Mouse (Mus musculus): Measurements from ENCODE around the gene Tnik. TPM values are rescaled to one million over a fixed set of nuclear protein-coding genes. Genes with fewer than 3 reads are reported as not detected.
A peak's percentile ranks its signal among the peaks of the same experiment; 100 is the strongest.

Tnik gene
- polyA plus RNA-seq (2012; rRNA removed), result 0.45 and 0.83 TPM in 2 replicates

DNA sequence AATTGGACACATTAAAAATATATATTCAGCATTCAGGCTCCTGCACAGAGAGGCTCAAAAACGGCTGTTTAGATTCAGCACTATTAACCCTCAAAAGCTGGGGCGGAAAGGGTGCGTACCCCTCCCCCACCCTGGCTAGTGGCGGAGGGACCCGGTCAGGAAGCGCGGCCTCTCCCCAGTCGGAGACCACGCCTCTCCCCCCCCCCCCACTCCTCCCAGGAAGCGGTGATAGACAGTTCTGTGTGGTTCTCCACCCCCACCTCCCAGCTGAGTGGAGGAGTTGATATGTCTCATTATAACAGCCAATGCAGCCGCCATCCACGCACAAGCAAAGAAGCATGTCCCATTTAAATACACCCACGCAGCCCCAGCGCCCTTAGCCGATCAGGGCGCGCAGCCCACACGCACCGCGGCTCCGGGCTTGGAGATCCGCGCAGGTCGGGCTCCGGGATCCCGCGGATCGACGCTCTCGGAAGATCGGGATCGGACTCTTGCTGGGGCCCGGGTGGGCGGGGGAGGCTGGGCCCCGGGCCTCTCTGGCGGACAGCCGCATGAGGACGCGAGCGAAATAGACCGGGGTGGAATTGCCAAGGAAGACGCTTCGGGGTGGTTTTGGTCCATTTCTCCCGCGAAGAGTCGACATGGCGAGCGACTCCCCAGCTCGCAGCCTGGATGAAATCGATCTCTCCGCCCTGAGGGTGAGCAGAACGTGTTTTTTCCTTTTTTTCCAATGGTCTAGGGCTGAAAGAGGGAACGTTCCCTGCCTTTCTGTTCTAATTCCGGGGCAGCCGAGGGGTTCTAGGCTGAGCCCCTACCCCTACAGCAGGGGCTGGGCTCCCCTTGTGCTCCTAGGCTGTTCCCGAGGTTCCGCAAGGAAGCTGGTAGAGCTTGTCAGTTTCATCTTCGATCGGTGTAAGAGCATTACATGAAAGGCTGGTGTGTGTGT lies at the start of gene Tnik:
Tnik (plus strand) TSS at position 213 of the 946 bp plus-strand sequence.
- no peaks in the 10 kb centered on the region for H3K27me3 ChIP-seq (replicated peaks; ENCODE audit: control insufficient read depth, insufficient read depth, low read length)
- H3K4me3 ChIP-seq (ENCODE audit: insufficient read depth, low read depth, low read length), result peak within 1 kb of the TSS; percentile 83
- peak; percentile 49 for DNase-seq
- no peaks in the 10 kb centered on the region for H3K36me3 ChIP-seq (ENCODE audit: control insufficient read depth, insufficient read depth, low read length)
- no peak within 1 kb of the TSS for H3K27ac ChIP-seq (ENCODE audit: insufficient read depth, low read depth, low read length)
- under 1% methylated on average over 59 of the region's 59 CpGs for WGBS
- TF ChIP-seq CTCF (conservative IDR thresholded peaks at IDR 0.05; ENCODE audit: insufficient read depth, insufficient read length, low read depth, low read length) (no peak), POLR2A (IDR thresholded peaks at IDR 0.05; ENCODE audit: low read depth, low read length) (no peak)
- H3K4me1 ChIP-seq (ENCODE audit: control insufficient read depth, insufficient read depth, low read length), result no peaks in the 10 kb centered on the region

DNA sequence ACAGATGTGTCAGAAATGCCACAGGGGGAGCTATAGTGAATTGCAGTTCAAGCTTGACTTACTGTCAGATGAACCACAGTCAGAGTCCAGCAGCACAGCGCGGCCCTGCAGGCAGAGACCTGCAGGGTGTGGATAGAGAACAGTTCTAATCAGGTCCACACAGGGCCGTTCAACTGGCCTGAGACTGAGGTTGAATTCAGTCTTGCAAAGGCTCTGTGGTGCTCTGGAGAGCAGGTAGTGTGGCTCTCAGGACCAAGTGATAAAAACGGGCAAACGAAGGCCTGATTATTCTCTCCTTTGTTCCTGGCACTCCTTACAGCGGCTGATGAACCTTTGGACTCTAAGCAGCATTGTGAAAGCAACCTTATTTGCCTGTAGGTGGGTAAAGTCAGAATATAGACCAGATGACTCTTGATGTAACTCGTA lies 48.1 kb upstream of the Tnik start:
- WGBS, result 77% methylated on average over 7 of the region's 7 CpGs
- Histone ChIP-seq H3K27me3 (replicated peaks; ENCODE audit: control insufficient read depth, insufficient read depth, low read length) (no peaks in the 10 kb centered on the region), H3K4me3 (ENCODE audit: insufficient read depth, low read depth, low read length) (no peak overlapping the region), H3K27ac (ENCODE audit: insufficient read depth, low read depth, low read length) (no peak overlapping the region), H3K36me3 (ENCODE audit: control insufficient read depth, insufficient read depth, low read length) (no peaks in the 10 kb centered on the region), H3K4me1 (ENCODE audit: control insufficient read depth, insufficient read depth, low read length) (no peaks in the 10 kb centered on the region)
- TF ChIP-seq POLR2A (IDR thresholded peaks at IDR 0.05; ENCODE audit: low read depth, low read length), result no peak
- TF ChIP-seq CTCF (conservative IDR thresholded peaks at IDR 0.05; ENCODE audit: insufficient read depth, insufficient read length, low read depth, low read length), result no peak
- DNase-seq, result peak; percentile 14

DNA sequence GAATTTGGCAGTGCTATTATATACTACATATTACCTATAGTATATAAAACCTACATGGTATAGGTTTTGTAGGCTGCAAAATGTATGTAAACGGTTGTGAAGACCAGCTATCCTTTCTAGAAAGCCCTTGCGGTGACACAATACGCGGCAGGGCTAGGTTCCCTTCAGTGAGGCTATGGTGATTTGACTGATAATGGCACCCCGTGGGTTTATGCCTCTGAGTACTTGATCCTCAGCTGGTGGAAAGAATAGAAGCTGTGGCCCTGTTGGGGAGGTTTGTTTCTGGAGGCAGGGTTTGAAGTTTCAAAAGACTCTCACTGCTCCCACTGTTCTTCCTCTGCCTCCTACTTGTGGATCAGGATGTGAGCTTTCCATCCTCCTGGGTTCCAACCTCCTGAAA lies 46.0 kb upstream of the Tnik start:
- no peaks in the 10 kb centered on the region for H3K27me3 ChIP-seq (replicated peaks; ENCODE audit: control insufficient read depth, insufficient read depth, low read length)
- no peaks in the 10 kb centered on the region for H3K36me3 ChIP-seq (ENCODE audit: control insufficient read depth, insufficient read depth, low read length)
- H3K27ac ChIP-seq (ENCODE audit: insufficient read depth, low read depth, low read length), result no peak overlapping the region
- WGBS, result 46% methylated on average over 5 of the region's 5 CpGs
- no peaks in the 10 kb centered on the region for H3K4me1 ChIP-seq (ENCODE audit: control insufficient read depth, insufficient read depth, low read length)
- no peak for TF ChIP-seq CTCF (conservative IDR thresholded peaks at IDR 0.05; ENCODE audit: insufficient read depth, insufficient read length, low read depth, low read length)
- no peak for TF ChIP-seq POLR2A (IDR thresholded peaks at IDR 0.05; ENCODE audit: low read depth, low read length)
- no peak overlapping the region for H3K4me3 ChIP-seq (ENCODE audit: insufficient read depth, low read depth, low read length)
- DNase-seq, result no peak

DNA sequence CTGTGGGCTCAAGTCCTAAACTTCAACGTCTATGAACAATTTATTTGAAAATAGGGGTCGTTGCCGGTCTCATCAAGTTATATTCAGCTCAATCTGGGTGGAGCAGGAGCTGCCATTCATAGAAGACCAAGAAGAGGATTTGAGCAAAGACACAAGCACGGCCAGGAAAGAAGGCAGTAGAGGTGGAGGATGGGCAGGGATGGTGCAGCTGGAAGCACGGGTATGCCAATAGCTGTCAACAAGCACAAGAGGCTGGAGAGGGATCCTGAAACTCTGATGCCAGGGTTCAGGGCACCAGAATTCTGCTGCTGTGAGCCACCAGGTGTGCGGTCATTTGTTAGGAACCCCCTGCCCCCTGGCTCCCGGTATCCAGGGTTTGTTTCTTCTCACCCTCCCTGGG lies 43.5 kb upstream of the Tnik start:
- TF ChIP-seq CTCF (conservative IDR thresholded peaks at IDR 0.05; ENCODE audit: insufficient read depth, insufficient read length, low read depth, low read length) (no peak), POLR2A (IDR thresholded peaks at IDR 0.05; ENCODE audit: low read depth, low read length) (no peak)
- Histone ChIP-seq H3K27ac (ENCODE audit: insufficient read depth, low read depth, low read length) (no peak overlapping the region), H3K4me1 (ENCODE audit: control insufficient read depth, insufficient read depth, low read length) (no peaks in the 10 kb centered on the region), H3K27me3 (replicated peaks; ENCODE audit: control insufficient read depth, insufficient read depth, low read length) (no peaks in the 10 kb centered on the region), H3K4me3 (ENCODE audit: insufficient read depth, low read depth, low read length) (no peak overlapping the region), H3K36me3 (ENCODE audit: control insufficient read depth, insufficient read depth, low read length) (no peaks in the 10 kb centered on the region)
- DNase-seq, result no peak
- WGBS, result 91% methylated on average over 7 of the region's 7 CpGs

DNA sequence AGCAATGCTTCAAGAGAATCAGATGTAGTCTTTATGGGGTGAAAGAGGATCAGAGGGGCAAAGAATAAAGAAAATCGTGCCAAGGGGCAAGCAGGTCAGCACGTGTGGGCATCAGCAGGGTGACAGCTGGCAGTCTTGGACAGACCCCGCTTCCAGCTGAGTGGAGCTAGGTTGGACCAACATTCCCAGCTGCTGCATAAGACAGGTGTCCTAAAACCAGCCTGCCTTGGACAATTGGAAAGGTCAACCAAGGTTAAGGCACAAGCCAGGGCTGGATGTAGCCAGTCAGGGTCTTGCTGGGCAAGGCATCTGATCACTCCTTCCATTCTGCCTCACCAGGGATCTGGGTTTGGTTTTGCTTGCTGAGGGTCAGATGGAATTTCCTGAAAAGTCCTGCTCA lies 43.0 kb upstream of the Tnik start:
- H3K36me3 ChIP-seq (ENCODE audit: control insufficient read depth, insufficient read depth, low read length), result no peaks in the 10 kb centered on the region
- 88% methylated on average over 3 of the region's 3 CpGs for WGBS
- H3K27me3 ChIP-seq (replicated peaks; ENCODE audit: control insufficient read depth, insufficient read depth, low read length), result no peaks in the 10 kb centered on the region
- DNase-seq, result no peak
- no peak overlapping the region for H3K27ac ChIP-seq (ENCODE audit: insufficient read depth, low read depth, low read length)
- no peaks in the 10 kb centered on the region for H3K4me1 ChIP-seq (ENCODE audit: control insufficient read depth, insufficient read depth, low read length)
- no peak overlapping the region for H3K4me3 ChIP-seq (ENCODE audit: insufficient read depth, low read depth, low read length)
- TF ChIP-seq CTCF (conservative IDR thresholded peaks at IDR 0.05; ENCODE audit: insufficient read depth, insufficient read length, low read depth, low read length) (no peak), POLR2A (IDR thresholded peaks at IDR 0.05; ENCODE audit: low read depth, low read length) (no peak)

DNA sequence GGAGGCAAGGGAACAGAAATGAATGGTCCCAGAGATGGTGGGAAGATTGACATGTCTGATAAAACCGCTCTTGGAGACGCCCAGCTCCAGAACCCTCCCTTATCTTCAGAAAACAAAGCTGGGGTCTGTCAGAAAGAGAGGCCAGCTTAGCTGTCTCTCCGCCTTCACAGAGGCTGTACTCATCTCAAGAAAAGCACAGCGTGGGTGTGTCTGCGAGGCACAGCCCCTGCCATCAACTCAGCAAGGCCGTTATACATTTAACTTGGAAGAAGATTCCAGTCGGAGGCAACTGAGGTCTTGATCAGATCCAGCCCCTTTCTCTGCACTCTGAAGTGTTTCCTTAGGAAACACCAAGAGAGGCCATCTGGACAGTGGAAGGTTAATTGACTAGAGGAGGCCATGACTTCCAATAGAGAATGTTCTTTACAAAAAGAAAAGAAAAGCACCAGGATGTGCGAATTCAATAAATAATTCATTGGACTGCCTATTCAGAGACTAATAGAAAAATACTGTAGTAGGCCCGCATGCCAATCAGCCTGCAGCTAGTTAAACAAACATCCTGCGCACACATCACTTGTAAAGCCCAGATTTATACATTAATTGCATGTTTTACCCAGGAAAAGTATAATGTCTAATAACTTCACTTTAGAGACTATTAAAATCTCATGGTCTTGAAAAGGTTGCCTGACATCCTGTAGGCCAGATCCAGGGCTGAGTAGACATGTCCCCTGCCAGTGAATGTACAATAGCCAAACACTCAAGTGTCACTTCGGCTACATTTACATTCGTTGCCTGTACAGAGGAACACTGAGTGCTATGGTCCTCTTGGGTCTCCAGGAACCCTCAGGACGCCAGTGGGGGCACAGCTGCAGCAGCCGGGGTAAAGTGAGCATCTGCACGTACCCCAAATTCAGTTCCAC lies 38.3 kb upstream of the Tnik start:
- TF ChIP-seq CTCF (conservative IDR thresholded peaks at IDR 0.05; ENCODE audit: insufficient read depth, insufficient read length, low read depth, low read length) (no peak), POLR2A (IDR thresholded peaks at IDR 0.05; ENCODE audit: low read depth, low read length) (no peak)
- Histone ChIP-seq H3K36me3 (ENCODE audit: control insufficient read depth, insufficient read depth, low read length) (no peaks in the 10 kb centered on the region), H3K27me3 (replicated peaks; ENCODE audit: control insufficient read depth, insufficient read depth, low read length) (no peaks in the 10 kb centered on the region), H3K27ac (ENCODE audit: insufficient read depth, low read depth, low read length) (no peak overlapping the region), H3K4me1 (ENCODE audit: control insufficient read depth, insufficient read depth, low read length) (no peaks in the 10 kb centered on the region), H3K4me3 (ENCODE audit: insufficient read depth, low read depth, low read length) (no peak overlapping the region)
- WGBS, result 82% methylated on average over 15 of the region's 15 CpGs
- no peak for DNase-seq

Measured in kidney, adult 2 months (tissue).